Mouse (Mus musculus): Measurements from ENCODE around the gene Tada2b. TPM values are rescaled to one million over a fixed set of nuclear protein-coding genes. Genes with fewer than 3 reads are reported as not detected.

Tada2b gene
- polyA plus RNA-seq, 1 experiment from 2014 or later = 2.3 TPM

- WGBS = 69% methylated on average over 11 of the region's 11 CpGs
- Histone ChIP-seq H3K9me3 (replicated peaks) (no peaks in the 10 kb centered on the region), H3K4me3 (no peak overlapping the region), H3K27me3 (ENCODE audit: low read depth, poor library complexity, severe bottlenecking) (no peaks in the 10 kb centered on the region), H3K27ac (replicated peaks) (no peak overlapping the region), H3K36me3 (no peaks in the 10 kb centered on the region), H3K4me1 (peaks cover 22% of the 10 kb centered on the region)
- DNase-seq (ENCODE audit: low spot score) = no peak
These were observed 56.3 kb downstream of the Tada2b start for GRCm38 (mm10) chr5:36427831-36428230.

DNA sequence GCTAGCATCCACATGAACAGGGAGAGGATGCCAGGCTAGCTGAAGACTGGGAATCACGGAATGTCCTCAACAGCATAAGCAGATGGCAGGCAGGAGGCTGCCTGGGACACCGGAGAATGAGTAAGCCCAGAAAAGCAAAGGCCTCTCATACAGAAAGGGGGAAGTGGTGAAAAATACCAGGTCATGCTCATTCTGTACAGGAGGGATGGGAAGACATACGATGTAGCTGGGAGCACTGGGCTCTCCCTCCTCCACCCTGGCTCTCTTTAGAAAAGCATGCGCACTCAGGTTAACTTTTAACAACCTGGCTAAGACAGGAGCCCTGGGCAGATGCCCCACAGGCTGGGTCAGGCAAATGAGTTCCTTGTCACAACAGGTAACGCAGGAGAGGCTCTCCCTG is 57.7 kb downstream of the Tada2b start:
- Histone ChIP-seq H3K9me3 (replicated peaks) (no peaks in the 10 kb centered on the region), H3K27me3 (ENCODE audit: low read depth, poor library complexity, severe bottlenecking) (no peaks in the 10 kb centered on the region), H3K4me3 (no peak overlapping the region), H3K27ac (replicated peaks) (no peak overlapping the region), H3K4me1 (peaks cover 18% of the 10 kb centered on the region), H3K36me3 (no peaks in the 10 kb centered on the region)
- 84% methylated on average over 5 of the region's 5 CpGs for WGBS
- DNase-seq (ENCODE audit: low spot score) = no peak

DNA sequence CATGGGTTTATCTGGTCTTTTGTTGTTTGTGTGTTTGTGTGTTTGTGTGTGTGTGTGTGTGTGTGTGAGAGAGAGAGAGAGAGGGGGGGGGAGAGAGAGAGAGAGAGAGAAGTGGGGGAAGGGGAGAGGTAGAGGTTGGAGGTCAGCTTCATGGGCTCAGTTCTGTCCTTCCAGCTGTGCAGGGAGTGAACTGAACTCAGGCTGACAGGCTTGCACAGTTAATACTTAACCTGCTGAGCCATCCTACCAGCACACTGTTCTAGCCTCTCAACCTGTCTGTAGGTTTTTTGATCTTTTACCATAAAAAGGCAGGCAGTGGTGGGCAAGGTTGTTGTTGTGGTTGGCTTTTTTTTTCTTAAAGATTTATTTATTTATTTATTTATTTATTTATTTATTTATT is 59.4 kb downstream of the Tada2b start:
- no peak for DNase-seq (ENCODE audit: low spot score)
- no peak overlapping the region for H3K4me3 ChIP-seq

More for the DNA sequence above, 59.4 kb downstream of the Tada2b start:
- no peaks in the 10 kb centered on the region for H3K9me3 ChIP-seq (replicated peaks)
- H3K27me3 ChIP-seq (ENCODE audit: low read depth, poor library complexity, severe bottlenecking) = no peaks in the 10 kb centered on the region
- H3K27ac ChIP-seq (replicated peaks) = no peak overlapping the region
- peaks cover 6% of the 10 kb centered on the region for H3K4me1 ChIP-seq
- no peaks in the 10 kb centered on the region for H3K36me3 ChIP-seq

Other genes with a start within 250 kb of the Tada2b start
- 9.0 and 10.8 TPM in 2 replicates for gene Sorcs2, start 86.1 kb downstream of the Tada2b start, polyA plus RNA-seq (2016; fragmentation: Nextera tagmentation; extraction: Ambion mirVana)
- gene Grpel1, start 19.3 kb downstream of the Tada2b start, polyA plus RNA-seq (2016; fragmentation: Nextera tagmentation; extraction: Ambion mirVana) = 57.4 and 63.7 TPM in 2 replicates
- gene Ccdc96, start 303 bp upstream of the Tada2b start, polyA plus RNA-seq (2016; fragmentation: Nextera tagmentation; extraction: Ambion mirVana) = 4.3 and 5.0 TPM in 2 replicates
- 35.2 and 41.2 TPM in 2 replicates for gene Tbc1d14, start 109.0 kb upstream of the Tada2b start, polyA plus RNA-seq (2016; fragmentation: Nextera tagmentation; extraction: Ambion mirVana)
- 23.7 and 29.3 TPM in 2 replicates for gene D5Ertd579e, start 211.7 kb upstream of the Tada2b start, polyA plus RNA-seq (2016; fragmentation: Nextera tagmentation; extraction: Ambion mirVana)

Measured in midbrain, embryonic 10.5 days (tissue).